Mouse (Mus musculus): Measurements from ENCODE around the gene Cntrob.
"Not testable (repeated sequence)": the region's sequence is repeated elsewhere in the genome, so short reads cannot be mapped to it uniquely, and the experiment has no call there.

Cntrob gene

DNA sequence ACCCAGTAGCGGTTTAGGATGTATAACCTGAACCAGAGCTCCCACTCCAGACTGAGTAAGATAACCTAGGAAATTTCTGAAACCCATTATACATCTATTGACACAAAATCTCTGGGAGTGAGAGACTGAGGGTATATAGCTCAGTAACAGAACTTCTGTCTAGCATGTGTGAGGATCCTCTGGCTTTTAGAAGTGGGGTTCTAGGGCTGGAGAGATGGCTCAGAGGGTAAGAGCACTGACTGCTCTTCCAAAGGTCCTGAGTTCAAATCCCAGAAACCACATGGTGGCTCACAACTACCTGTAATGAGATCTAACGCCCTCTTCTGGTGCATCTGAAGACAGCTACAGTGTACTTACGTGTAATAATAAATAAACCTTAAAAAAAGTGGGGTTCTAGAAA lies 5.6 kb downstream of the Cntrob start:
- in situ Hi-C loops (cut with MboI; ENCODE audit: low pct_unique_long_range_greater_than_20kb in 1 of 2, low sequenced_read_pairs in 2 of 2, unreplicated experiment in 1 of 2): not testable (repeated sequence)

GRCm38 (mm10) chr11:69316361-69316760 lies 7.2 kb downstream of the Cntrob start:
- in situ Hi-C loops (cut with MboI; ENCODE audit: low pct_unique_long_range_greater_than_20kb in 1 of 2, low sequenced_read_pairs in 2 of 2, unreplicated experiment in 1 of 2): no loop called here

- in situ Hi-C loops (cut with MboI; ENCODE audit: low pct_unique_long_range_greater_than_20kb in 1 of 2, low sequenced_read_pairs in 2 of 2, unreplicated experiment in 1 of 2): no loop called here
These were observed 12.3 kb downstream of the Cntrob start for GRCm38 (mm10) chr11:69311266-69311665.

DNA sequence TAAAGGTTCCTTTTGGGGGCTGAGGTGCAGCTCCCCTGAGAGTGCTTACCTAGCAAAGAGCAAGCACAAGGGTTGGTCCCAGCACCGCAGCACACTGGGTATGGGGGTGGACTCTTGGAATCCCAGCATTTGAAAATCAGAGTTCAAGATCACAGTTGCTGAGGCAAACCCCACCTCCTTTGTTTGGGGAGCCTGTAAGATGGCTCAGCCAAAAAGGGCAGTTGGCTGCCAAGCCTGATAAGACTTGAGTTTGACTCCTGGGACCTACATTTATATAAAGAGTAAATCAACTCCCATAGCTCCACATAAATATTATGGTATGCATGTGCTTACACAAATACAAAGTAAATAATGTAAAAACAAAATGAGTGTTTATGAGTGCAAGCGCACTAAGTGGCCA lies 17.5 kb downstream of the Cntrob start:
- in situ Hi-C loops (cut with MboI; ENCODE audit: low pct_unique_long_range_greater_than_20kb in 1 of 2, low sequenced_read_pairs in 2 of 2, unreplicated experiment in 1 of 2): no loop called here

- in situ Hi-C loops (cut with MboI; ENCODE audit: low pct_unique_long_range_greater_than_20kb in 1 of 2, low sequenced_read_pairs in 2 of 2, unreplicated experiment in 1 of 2): no loop called here
These were observed 18.3 kb downstream of the Cntrob start for GRCm38 (mm10) chr11:69305291-69305690.

DNA sequence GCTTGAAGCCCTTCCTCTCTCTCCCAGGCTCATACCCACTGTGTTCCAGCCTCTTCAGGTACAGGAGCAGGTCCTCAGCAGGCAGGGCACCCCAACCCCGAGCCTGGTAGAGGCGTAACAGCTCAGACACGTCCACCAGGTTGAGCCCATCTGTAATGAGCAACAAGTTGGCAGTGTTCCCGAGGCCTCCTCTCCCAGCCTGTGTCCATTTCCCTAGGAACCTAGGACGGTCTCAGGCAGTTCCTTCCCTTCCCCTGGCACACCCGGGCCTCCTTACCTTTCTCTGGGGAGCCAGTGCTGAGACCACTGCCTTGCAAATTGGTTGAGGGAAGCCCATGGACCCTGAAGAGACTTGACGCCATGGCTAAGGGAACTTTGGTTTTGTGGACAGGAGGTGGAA lies 20.8 kb downstream of the Cntrob start:
- in situ Hi-C loops (cut with MboI; ENCODE audit: low pct_unique_long_range_greater_than_20kb in 1 of 2, low sequenced_read_pairs in 2 of 2, unreplicated experiment in 1 of 2): no loop called here

- in situ Hi-C loops (cut with MboI; ENCODE audit: low pct_unique_long_range_greater_than_20kb in 1 of 2, low sequenced_read_pairs in 2 of 2, unreplicated experiment in 1 of 2): no loop called here
These were observed 25.3 kb downstream of the Cntrob start for GRCm38 (mm10) chr11:69298231-69298630.

- in situ Hi-C loops (cut with MboI; ENCODE audit: low pct_unique_long_range_greater_than_20kb in 1 of 2, low sequenced_read_pairs in 2 of 2, unreplicated experiment in 1 of 2): no loop called here
These were observed 25.8 kb downstream of the Cntrob start for GRCm38 (mm10) chr11:69297799-69298198.

DNA sequence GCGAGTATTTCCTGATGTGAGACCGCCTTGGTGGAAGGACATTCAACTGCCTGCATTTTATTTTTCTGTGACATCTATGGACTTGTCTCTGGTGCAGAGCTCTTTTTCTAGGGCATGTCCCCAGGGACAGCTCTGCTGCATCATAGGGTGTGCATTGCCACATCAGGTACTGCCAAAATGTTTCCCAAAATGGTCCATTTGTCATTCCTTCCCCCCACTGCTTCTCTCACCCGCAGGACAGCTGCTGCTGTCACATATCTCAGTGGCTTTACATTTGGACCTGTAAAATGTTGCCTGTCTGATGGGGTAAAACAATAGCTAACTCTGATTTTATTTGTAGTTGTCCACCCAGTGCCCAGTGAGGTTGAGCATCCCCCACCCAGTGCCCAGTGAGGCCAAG lies 28.3 kb downstream of the Cntrob start:
- in situ Hi-C loops (cut with MboI; ENCODE audit: low pct_unique_long_range_greater_than_20kb in 1 of 2, low sequenced_read_pairs in 2 of 2, unreplicated experiment in 1 of 2): no loop called here

DNA sequence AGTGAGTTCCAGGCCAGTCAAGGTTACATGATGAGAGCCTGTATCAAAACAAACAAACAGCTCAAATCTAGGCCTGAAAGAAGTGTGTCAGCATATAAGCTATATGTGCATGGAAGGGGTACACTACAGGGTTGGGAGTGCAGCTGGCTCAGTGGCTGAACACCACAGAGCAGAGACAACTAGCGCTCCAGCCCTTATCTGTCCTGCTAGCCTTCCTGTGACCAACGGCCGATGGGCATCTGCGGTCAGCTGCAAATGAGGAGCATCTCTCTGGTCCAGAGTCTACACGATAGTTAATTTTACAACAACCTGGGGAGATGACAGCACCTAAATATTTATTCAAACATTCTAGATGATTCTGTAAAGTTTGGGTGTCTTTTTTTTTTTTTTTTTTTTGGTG lies 32.5 kb downstream of the Cntrob start:
- in situ Hi-C loops (cut with MboI; ENCODE audit: low pct_unique_long_range_greater_than_20kb in 1 of 2, low sequenced_read_pairs in 2 of 2, unreplicated experiment in 1 of 2): no loop called here

DNA sequence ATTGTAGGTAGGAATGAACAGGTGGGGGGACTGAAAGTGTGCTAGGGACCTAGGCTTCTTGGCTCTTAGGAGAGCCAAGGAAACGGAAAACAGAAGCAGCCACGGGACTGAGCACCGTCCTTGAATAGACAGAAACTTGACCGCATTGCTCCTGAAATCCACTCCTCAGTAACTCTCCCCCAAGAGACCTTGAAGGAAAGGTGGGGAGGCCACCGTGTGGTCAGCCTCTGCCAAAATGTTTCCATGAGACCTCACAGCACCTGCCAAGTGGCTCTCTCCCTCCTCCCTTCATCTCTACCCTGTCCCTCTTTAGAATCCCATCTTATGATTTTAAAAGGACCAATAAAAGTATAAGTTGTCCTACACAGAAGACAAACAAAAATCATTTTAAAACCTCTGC lies 46.3 kb downstream of the Cntrob start:
- in situ Hi-C loops (cut with MboI; ENCODE audit: low pct_unique_long_range_greater_than_20kb in 1 of 2, low sequenced_read_pairs in 2 of 2, unreplicated experiment in 1 of 2): loop anchor here in 1 of 2 experiments (10.0 kb wide), 1 partner anchor 108 kb away; no protein-coding TSS in a partner anchor

DNA sequence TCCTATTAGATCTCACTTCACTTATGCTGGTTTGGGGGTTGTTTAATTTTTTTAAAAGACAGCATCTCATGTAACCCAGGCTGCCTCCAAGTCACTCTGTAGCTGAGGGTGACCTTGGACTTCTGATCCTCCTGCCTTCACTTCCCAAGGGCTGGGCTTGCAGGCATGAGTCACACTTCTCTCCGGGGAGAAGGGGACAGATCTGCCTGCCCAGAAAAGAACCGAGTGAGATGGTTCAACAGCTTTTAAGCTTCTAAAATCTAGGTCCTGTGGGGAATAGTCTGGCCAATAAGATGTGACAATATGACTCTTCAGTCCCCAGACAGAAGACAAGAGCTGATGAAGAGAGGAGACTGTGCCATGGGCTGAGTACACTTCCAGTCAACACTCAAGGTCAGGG lies 47.5 kb downstream of the Cntrob start:
- in situ Hi-C loops (cut with MboI; ENCODE audit: low pct_unique_long_range_greater_than_20kb in 1 of 2, low sequenced_read_pairs in 2 of 2, unreplicated experiment in 1 of 2): loop anchor here in 1 of 2 experiments (10.0 kb wide), 1 partner anchor 109 kb away; no protein-coding TSS in a partner anchor

DNA sequence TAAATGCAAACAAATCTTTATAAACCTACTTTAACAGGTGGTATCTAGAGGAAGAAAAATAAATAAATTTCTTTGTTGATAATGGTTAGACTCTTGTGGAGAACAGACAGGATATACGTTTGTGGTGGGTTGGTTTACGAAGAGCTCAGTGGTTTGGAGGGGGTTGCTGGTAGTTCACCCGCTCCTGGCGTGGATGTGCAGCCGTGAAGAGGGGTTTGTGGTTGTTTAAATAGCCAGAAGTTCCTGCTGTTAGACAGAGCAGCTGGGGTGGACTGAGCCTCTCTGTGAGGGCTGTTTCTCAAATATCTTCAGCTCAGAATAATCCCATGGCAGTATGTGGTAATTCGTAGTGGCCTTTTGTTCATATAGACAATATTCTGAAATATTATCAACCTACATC lies 47.9 kb downstream of the Cntrob start:
- in situ Hi-C loops (cut with MboI; ENCODE audit: low pct_unique_long_range_greater_than_20kb in 1 of 2, low sequenced_read_pairs in 2 of 2, unreplicated experiment in 1 of 2): loop anchor here in 1 of 2 experiments (10.0 kb wide), 1 partner anchor 109 kb away; no protein-coding TSS in a partner anchor

DNA sequence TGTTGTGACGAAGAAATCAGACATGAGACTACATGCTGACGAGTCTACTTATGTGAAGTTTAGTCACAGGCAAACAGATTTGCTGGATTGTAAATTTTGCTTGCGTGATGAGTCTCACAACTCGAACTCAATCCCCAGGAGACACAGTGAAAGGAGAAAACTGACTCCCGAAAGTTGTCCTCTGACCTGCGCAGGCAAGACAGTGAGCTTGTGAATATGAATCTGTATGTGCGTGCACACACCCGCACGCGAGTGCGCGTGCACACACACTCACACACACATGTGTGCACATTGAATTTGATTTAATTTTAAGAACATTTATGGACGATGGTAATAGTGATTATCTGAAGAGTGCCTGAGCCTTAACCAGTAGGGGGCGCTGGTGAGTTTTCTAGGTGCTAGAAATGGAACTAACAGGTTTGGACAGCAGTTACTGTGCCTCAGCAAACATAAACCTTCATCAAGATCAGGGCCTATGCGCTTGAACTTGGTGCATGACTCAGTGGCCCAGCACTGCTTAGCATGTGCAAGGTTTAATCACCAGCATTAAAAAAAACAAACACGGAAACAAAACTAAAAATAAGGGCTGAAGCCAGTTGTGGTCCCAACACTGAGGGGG lies 51.3 kb downstream of the Cntrob start:
- in situ Hi-C loops (cut with MboI; ENCODE audit: low pct_unique_long_range_greater_than_20kb in 1 of 2, low sequenced_read_pairs in 2 of 2, unreplicated experiment in 1 of 2): loop anchor here in 1 of 2 experiments (10.0 kb wide), 1 partner anchor 113 kb away; no protein-coding TSS in a partner anchor

DNA sequence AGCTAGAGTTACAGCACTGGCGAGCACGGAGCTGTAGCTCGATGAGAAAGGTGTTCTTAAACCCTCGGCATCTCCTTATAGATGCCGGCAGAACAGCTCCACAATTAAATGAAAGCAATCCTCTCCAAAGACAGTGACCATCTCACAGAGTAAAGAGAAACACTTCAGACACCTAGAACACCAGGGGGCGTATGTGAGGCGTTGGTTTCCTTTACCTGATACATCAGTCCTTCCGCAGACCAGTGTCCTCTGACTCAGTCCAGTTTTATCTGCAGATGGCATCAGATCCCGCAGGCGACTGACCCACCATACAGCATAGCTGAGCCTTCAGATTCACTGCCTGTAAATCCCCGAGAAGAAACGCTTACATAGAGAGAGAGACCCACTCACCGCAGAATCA lies 54.0 kb downstream of the Cntrob start:
- in situ Hi-C loops (cut with MboI; ENCODE audit: low pct_unique_long_range_greater_than_20kb in 1 of 2, low sequenced_read_pairs in 2 of 2, unreplicated experiment in 1 of 2): loop anchor here (5.0 to 10.0 kb wide), 2 partner anchors 118 to 245 kb away; no protein-coding TSS in a partner anchor

- in situ Hi-C loops (cut with MboI; ENCODE audit: low pct_unique_long_range_greater_than_20kb in 1 of 2, low sequenced_read_pairs in 2 of 2, unreplicated experiment in 1 of 2): loop anchor here (5.0 to 10.0 kb wide), 2 partner anchors 119 to 247 kb away; no protein-coding TSS in a partner anchor
These were observed 55.5 kb downstream of the Cntrob start for GRCm38 (mm10) chr11:69268100-69268499.

GRCm38 (mm10) chr11:69267341-69267740 lies 56.2 kb downstream of the Cntrob start:
- in situ Hi-C loops (cut with MboI; ENCODE audit: low pct_unique_long_range_greater_than_20kb in 1 of 2, low sequenced_read_pairs in 2 of 2, unreplicated experiment in 1 of 2): loop anchor here (5.0 to 10.0 kb wide), 2 partner anchors 120 to 247 kb away; no protein-coding TSS in a partner anchor

GRCm38 (mm10) chr11:69266253-69266652 lies 57.3 kb downstream of the Cntrob start:
- in situ Hi-C loops (cut with MboI; ENCODE audit: low pct_unique_long_range_greater_than_20kb in 1 of 2, low sequenced_read_pairs in 2 of 2, unreplicated experiment in 1 of 2): loop anchor here (5.0 to 10.0 kb wide), 2 partner anchors 121 to 249 kb away; no protein-coding TSS in a partner anchor

GRCm38 (mm10) chr11:69265410-69265809 lies 58.2 kb downstream of the Cntrob start:
- in situ Hi-C loops (cut with MboI; ENCODE audit: low pct_unique_long_range_greater_than_20kb in 1 of 2, low sequenced_read_pairs in 2 of 2, unreplicated experiment in 1 of 2): loop anchor here (5.0 to 10.0 kb wide), 2 partner anchors 122 to 249 kb away; no protein-coding TSS in a partner anchor

DNA sequence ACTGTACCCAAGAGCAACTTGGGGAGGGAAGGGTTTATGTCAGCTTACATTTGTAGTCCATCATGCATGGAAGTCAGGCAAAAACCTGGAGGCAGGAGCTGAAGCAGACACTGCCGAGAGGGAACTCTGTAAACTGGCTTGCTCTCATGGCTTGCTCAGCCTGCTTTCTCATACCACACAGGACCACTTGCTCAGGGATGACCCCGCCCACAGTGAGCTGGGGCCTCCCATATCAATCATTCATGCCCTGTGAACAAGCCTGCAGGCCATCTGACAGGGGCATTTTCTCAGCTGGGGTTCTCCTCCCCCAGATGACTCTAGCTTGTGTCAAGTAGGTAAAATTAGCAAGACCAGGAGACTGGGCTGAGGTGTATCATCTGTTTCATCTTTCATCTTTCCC lies 59.3 kb downstream of the Cntrob start:
- in situ Hi-C loops (cut with MboI; ENCODE audit: low pct_unique_long_range_greater_than_20kb in 1 of 2, low sequenced_read_pairs in 2 of 2, unreplicated experiment in 1 of 2): loop anchor here in 1 of 2 experiments (10.0 kb wide), 1 partner anchor 251 kb away; no protein-coding TSS in a partner anchor

All from mouse embryonic stem cell (cell line).